Mouse (Mus musculus) embryonic fibroblast, embryonic 13.5 days (primary cell): ENCODE measurements around the gene Dok1.

ENCODE experiments used
- CTCF ChIP-seq: IDR thresholded peaks from 2 replicates; pipeline ENCODE4 v1.5.1; 2011; ENCODE audit warnings: mild to moderate bottlenecking, control low read depth, low read length, moderate library complexity, borderline replicate concordance; ENCODE audit not compliant: insufficient read depth
- POLR2A ChIP-seq: IDR thresholded peaks from 2 replicates; pipeline ENCODE4 v1.6.1; 2011; ENCODE audit warnings: low read depth, mild to moderate bottlenecking, control low read depth, low read length, moderate library complexity

- no peak for TF ChIP-seq POLR2A
- TF ChIP-seq CTCF = no peak
Measured at GRCm38 (mm10) chr6:82999986-83000385, 33.3 kb downstream of the Dok1 start.
